Mouse (Mus musculus) testis, postnatal 14 days (tissue): ENCODE data around the gene Atp8a2.
"Not testable (repeated sequence)": the region's sequence is repeated elsewhere in the genome, so short reads cannot be mapped to it uniquely, and the experiment has no call there.

Experiments
- DNase-seq: peaks from one replicate; pipeline ENCODE4 v3.0.0; 2021; ENCODE audit warnings: low spot score

Atp8a2 gene

DNA sequence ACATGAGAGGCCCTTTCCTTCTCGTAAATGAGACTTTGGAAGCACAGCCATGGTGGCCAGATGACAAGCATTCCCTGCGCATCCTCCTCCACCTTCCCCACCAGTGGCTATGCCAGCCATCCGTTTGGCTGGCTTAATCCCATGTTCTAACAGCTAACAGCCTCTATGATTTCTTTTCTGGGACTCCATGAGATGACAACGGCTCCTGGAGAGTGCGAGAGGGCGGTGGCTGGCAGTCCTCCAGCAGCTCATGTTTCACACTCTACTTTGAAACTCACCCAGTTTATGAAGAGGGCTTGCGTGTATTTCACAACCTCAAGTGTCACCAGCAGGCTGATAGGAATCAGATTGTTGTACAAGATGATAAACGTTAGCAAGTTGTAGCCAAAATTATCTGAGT is 170.3 kb downstream of the Atp8a2 start:
- no peak for DNase-seq

DNA sequence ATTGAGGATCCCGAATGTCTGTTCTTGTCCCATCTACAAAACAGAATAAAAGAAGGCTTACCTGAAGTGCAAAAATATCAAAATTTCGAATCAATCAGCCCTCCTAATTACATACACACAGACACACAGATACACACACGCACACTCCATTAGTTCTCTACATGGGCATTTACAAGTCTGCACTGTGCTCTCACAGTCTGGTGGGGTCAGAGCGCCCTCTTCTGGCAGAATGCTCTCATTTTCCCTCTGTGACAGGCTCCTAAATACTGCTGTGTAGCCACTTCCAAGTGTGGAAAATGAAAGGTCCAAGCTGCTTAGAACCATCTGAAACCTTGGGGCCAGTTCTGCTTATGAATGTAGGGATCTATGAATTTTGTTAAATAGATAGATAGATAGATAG is 181.1 kb downstream of the Atp8a2 start:
- peak; percentile 62 for DNase-seq

DNA sequence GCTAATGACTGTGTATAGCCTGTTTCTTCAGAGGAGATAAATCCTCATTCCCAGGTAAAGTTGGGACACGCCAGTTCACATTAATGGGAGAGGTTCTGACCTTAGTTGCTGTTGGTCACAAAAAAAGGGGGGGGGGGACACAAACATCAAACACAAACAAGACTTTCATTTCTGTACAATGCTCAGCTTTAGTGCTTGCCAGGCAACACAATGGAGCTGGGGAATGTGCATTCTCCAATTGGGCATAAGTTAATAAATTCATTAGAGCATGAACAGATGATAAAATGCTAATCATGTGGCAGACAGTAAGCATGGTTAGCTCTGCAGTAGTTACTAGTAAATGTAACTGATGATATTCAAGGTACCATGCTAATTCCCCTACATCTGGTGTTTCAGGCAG is 195.2 kb downstream of the Atp8a2 start:
- no peak for DNase-seq

DNA sequence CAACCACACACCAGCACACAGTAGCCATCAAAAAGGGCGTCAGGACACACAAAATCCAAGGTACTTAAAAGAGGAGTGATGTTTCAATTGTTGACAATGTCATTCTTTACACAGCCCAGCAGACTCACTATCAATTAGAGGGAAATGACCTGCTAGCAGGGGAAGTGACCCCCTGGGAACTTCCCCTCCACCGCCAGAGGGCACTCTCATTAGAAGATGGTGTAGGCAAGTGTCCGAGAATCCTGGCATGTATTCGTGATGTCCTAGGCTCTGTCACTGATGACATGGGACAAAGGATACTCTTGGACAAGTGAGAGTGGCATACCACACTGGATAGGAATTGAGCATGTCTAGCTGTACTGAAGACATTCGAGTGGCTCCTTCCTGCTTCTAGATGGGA is 208.1 kb downstream of the Atp8a2 start:
- no peak for DNase-seq

DNA sequence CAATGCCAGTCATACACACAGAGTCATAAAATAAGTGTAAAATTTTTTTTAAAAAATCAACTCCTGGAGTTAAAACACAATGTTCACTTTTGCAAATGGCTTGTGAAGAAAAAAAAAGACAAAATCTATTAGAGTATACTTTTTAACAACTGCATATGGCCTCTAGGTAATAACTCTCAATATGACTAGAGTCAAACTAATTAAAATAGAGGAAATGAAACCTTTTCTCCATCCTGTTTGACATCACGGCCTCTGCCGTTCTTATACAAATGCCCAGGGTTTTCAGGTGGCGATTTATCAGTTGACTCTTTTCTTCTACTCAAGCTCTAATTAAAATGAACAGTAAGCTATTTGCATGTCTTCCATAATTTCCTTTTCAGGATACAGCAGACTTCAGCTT is 209.0 kb downstream of the Atp8a2 start:
- no peak for DNase-seq

DNA sequence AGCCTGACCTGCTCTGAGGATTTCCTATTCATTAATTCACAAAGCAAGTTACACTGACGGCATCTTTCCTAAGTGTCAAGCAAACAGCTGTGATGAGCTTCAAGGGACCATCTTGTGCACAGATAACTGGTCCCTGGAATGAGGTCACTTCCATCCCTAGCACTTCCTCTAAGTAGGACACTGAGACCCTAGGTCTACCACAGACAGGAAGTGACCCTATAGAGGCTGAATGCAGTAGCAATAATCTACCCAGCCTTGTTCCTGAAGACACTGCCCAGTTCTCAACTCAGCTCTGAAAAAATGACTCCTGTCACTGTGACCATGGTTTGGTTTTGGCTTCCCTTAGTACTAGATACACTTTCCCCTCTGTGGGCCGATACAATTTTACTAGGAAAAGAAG is 219.0 kb downstream of the Atp8a2 start:
- DNase-seq: no peak

DNA sequence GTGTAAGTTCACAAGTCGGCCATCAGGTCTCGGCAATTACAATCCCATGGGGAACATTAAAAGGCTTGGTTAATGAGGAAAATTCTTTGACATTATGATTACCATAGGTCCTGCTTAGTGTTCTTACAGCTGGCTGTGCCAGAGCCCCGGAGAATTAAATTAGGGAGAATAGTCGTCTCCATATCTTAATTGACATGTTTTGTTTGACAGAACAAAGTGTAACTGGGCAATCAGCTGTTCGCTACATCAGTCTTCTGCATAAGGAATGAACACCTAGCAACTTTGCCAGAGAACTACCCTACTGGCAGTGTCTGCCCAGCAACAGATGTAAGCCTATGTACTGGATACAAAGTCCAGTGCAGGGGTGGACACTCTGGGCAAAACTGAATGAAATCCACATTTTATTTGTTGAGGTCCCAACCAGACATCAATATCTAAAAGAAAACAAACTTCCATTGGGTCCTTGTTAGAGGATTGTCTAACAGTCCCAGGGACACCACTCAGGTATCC is 225.7 kb downstream of the Atp8a2 start:
- DNase-seq: no peak

DNA sequence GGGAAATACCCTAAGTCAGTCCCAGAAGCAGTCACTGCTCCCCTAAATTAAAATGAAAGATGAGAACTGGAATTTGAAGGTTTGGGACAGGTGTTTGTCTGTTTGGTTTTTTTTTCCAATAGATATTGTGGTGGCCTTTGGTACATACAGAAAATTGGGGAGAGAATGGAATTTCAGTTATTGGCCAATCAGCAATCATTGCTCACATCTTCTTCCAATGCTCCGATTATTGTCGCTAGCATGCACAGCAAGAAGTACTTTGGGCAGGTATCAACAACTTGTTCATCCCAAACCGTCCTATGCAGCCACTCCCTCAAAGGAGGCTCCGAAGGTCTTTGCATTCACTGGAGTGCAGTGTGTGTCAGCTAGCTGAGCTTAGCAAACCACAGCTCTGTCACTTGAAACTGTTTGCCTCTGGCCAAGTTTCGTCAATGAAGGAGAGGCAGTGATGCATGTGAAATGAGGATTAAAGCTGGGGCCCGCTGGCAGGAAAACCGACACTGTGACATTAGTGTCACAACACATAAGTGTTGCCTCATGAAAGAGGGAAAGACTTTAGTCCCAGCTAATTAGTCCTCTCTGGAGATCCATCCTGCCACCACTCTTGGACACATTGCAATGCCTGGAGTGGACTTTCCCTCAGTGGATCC is 227.4 kb downstream of the Atp8a2 start:
- no peak for DNase-seq

DNA sequence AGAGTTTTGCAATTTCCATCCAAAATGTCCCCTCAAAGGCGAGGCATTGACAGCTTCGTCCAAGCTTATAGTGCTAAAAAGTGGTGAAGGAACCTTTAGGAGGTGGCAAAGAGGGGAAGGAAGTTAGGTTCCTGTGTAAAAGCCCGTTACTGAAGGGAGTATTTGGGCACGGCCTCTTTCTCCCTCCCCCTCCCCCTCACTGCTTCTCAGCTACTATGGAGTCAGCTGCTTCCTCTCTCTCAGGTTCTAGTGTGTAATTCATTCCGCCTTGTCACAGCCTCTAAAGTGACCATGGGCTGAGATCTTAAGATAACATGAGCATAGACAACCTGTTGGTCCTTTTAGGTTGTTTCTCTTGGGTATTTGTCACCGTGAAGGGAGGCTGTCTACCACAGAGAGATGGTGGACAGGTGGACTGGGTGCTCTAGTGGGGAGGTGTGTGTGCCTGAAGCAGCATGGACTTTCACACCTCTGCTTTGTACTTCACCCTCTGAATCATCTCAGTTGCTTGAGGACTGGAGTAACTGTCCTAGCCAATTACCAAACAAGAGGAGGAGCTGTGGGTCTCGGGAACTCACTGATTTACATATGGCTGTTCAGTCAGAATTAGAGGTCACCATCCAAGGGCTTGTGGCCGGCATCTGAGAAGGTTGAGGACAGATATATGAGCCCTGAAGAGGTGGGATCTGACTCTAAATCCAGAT is 229.0 kb downstream of the Atp8a2 start:
- DNase-seq: no peak

DNA sequence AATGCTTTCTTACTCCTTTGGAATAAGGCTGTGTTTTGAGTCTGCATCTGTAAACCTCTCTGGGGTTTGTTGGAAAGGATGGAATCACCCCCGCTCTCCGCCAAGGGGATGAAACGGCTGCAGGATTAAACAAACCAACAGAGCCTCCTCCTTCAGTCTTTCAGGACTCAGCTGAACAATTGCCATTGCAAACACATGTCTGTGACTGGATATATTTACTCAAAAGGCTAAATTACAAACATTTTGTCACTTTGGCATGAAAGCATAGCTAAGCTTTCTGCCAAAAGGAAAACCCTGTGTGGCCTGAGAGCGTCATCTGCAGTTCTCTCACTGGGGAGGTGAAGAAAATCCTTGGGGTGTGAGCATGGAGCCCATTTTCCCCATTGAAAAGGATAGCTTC is 230.0 kb downstream of the Atp8a2 start:
- DNase-seq: no peak

DNA sequence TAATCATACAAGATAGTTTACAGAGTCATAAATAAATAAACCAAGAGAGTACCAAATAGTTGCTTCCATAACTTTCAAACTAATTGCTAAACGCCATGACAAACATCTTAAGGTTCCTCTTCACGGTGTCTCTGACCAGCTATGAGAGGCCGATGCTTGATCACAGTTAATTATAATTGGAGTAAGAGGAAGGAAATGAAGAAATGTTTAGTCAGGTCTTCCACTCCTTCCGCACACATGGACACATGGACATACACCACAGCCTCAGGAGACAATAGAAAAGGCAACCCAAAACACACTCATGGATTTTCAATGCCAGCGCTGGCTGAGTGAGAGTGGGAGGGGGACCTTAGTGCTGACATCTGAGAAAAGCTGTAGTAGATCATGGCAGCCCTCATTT is 232.4 kb downstream of the Atp8a2 start:
- no peak for DNase-seq

DNA sequence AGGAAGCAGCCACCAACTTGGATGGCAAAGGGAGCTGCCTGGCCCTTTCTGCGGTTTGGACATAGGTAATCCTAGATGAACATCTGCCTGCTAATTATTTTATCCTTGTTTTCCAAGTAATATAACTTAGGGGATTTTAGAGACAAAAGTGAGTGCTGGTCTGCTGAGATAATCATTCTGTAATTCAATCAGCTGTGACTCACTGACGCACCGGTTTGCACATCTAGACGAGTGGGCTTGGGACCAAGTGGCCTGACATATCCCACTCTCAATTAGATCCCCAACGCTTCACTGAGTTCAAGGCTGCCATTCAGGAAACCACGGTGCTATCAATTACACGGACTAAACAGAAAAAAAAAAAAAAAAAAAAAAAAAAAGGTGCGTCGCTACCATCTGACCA is 236.0 kb downstream of the Atp8a2 start:
- no peak for DNase-seq

DNA sequence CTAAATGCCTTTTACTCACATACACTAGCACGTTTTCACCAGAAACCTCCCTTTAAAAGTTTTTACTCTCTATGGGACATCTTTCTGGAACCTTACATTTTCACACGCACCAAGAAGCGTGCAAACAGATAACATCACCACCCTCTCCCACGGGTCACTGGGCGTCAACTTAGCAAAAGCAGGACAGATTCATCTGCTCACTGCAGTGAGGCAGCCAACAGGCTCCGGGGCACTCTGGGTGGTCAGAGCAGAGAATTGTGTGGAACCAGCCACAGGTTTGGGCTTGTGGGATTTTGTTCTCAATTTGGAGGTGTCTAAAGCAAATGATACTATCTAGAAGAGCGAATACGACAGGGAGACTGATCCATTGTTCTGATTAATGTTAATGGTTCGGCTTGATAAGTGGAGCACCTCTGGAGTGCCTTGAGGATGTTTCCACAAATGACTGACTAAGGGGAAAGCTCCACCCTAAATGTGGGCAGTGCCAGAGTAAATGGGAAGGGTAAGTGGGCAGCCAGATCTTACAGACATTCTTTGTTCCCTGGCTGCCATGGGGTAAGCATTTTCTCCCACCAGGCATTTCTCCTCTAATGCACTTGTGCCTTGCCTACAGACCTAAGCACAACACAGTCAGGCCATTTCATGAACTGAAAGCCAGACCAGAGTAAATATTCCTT is 236.6 kb downstream of the Atp8a2 start:
- DNase-seq: no peak

DNA sequence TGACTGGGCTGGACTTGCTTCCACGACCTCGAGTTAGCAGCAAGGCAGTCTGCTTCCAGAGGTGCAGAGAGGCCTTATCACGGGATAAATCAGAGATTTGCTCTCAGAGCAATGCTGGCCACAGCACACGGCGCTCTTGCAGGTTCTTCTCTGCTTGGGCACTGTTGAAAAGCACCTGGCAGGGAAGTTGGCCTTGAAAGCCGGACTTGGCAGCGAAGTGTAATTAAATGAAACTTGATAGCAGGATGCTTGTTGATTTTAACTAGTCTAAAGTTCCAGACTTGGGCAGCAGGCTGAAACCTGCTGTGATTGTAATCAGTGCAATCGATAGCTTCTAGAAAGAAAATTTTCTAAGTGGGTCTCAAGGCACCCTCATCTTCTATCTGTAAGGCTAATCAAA is 237.3 kb downstream of the Atp8a2 start:
- DNase-seq: no peak

DNA sequence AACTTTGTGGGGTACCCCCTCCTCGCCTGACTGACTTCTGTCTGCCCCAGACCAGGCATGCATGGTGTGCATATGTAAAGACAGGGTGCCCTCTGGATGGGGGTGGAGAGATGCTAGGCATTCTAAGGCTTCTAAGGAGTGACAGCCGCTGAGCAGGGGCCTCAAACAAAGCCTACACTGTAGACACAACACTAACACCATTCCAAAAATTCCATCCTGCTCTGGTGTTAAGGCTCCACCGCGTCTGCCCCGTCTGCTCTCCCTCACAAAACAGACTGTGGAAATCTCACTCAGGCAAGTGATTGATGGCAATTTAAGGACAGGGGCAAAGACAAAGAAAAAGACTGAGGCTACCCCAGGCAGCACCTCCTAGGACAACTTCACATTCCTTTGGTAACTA is 247.0 kb downstream of the Atp8a2 start:
- no peak for DNase-seq

DNA sequence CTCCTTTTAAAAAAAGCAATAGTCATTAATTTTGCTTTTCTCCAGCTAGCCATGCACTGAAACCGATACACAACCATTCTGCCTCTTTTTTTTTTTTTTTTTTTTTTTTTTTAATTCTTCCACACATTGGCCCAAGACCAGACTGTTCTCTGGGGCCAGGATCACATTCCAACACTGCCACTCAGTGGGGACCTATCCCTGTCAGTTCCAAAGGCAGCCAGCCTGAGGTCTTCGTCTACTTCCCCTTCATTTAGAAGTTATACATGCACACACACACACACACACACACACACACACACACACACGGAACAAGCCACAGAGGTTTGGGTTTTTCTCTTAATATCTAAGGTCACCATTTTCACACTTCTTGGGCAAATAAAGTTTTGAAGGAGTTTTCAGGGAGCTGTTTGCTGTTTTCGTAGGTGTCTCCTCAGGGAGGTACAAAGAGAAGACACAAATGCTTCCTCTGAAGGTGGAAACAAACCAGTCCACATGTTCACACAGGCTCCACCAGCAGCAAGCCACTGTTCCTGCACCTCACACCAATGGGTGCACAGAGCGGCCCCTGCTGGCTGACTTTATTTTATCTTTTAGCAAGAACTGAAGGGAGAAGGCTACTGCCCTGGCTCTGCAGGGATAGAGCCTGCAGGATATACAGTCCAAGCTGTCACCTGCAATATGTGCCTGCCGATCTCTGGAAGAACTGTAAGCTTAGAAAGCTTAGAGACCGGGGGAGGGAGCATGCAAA is 253.9 kb downstream of the Atp8a2 start:
- peak; percentile 58 for DNase-seq

DNA sequence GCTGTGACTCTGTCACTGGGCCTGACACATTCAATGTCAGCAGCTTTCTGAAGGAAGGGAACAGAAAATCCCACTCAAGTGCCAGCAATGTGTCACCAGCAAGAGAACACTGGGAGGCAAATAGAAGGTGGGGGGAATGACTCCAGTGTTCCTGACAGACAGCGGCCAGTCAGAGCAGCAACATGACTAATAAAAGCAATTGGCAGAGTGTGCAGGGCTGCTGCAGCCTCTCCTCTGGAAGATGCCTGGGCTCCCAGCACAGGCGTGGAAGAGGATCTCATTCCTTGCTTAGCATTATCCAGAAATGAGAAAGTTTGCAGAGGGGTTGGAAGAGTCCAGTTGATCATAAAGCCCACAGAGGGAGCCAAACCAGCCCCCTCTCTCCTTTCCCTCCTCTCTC is 254.8 kb downstream of the Atp8a2 start:
- no peak for DNase-seq

DNA sequence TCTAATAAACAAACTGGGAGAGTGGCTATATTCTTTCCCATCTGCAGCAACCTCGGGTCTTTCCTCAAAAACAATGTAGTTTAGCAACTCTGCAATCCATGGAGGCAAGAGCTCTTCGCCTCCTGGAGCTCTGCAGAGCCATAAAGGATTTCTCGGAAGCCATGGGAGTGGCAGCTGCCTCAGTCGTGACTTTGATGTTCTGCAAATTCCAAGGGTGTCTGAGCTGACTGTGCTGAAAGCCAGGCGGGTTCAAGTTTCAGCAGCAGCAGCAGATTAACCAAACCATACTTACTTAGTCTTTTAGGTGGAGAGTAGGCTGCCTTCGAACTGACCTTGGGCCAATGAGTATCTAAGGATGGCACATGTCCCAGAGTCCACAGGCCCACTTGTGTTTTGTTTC is 264.6 kb downstream of the Atp8a2 start:
- no peak for DNase-seq

DNA sequence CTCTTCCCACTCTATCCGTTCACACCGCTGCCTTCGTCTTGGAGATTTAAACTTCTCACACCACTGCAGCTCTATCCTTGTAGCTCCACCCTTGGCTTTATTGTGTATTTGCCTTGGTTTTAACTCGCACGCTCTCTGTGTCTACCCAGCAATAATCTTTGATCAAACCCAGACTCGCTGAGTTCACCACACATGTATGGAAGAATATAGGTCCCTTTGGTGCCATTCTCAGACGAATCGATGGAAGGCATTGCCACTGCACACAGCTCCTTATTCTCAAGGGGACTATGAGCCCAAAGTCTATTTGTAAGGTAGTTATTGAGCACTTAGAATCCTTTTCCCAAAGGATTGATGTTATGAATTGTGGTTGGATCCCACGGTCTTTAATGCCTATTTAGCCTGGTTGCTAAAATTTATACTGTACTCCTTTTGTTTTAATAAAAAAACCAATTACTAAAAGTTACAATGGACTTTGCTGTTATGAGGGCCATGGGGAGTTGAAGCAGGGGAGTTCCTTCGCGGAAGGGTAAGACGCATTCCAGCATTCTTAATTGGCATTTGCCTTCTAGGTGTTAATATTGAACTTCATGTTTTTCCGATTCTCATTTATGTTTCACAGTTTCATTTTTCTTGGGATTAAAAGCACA is 265.4 kb downstream of the Atp8a2 start:
- no peak for DNase-seq

DNA sequence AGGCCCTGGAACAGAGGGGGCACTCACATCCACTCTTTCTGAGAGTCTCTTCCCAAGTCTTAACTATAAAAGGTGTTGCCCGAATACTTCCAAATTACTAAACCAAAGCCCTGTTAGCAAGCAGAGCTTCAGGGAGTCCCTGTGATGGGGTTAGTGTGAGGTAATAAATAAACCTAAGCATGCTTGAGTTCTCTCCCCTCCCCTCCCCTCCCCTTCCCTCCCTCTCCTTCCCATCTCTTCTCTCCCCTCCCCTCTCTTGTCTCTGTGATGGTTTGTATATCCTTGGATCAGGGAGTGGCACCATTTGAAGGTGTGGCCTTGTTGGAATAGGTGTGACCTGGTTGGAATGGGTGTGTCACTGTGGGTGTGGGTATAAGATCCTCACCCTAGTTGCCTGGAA is 267.8 kb downstream of the Atp8a2 start:
- not testable (repeated sequence) for DNase-seq

DNA sequence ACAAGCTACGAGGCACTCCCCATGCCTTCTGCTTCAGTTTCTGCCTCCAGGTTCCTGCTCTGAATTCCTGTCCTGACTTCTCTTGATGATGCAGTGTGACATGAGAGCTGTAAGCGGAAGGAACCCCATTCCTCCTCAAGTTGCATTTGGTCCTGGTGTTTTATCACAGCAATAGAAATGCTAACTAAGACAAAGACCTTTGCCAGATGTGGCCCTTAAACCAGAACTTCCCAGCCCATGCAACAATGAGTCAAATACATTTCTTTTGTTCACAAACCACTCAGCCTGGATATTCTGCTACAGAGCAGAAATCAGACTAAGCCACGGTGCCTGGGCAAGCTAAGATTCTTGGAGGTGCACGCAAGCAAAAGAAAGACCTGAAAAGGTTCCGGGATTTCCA is 268.2 kb downstream of the Atp8a2 start:
- DNase-seq: peak; percentile 8

DNA sequence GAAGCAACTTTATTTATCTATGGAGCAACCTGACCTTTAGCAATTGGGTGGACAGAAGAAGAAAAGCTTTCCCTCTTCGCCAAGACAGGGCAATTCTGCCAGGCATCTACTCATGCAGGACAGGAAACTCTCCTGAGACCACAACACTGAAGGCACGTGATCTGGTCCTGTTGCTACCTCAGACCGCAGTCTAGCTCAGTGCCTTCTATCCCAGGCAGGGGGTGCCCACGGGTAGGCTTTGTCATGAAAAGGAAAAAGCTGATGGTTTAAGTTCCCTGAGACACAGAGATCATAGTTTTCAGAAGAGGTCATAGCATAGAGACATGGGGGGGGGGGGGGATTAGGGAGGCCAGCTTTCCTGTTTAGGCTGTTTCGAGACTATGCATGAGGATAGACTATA is 269.2 kb downstream of the Atp8a2 start:
- DNase-seq: no peak
